Mouse (Mus musculus) frontal cortex, postnatal 36 days (tissue): Measurements from ENCODE around the gene Ccdc42.

ENCODE experiments used
- DNase-seq, 2 experiments: peaks; one replicate each; pipeline ENCODE4 v3.0.0; 2022; ENCODE audit warnings: low spot score in 2 of 2

Ccdc42 gene

DNA sequence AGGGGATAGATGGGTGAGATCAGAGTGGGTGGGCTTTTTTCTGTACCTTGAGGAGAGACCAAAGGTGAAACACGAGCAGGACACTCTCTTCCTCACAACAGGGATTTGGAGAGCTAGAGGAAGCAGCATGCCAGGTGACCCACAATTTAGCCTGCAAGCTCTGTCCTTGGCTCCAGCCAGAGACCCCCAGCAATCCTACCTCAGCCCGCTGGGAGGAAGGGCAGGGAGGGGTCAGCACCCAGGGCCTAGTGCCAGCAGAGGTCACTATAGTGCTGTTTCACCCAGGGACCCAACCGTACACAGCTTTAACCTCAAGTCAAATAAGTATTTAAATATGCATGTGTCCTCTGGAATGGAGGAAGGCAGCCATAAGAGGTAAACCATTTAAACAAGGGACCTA lies 931 bp upstream of the Ccdc42 start:
- no peak for DNase-seq

DNA sequence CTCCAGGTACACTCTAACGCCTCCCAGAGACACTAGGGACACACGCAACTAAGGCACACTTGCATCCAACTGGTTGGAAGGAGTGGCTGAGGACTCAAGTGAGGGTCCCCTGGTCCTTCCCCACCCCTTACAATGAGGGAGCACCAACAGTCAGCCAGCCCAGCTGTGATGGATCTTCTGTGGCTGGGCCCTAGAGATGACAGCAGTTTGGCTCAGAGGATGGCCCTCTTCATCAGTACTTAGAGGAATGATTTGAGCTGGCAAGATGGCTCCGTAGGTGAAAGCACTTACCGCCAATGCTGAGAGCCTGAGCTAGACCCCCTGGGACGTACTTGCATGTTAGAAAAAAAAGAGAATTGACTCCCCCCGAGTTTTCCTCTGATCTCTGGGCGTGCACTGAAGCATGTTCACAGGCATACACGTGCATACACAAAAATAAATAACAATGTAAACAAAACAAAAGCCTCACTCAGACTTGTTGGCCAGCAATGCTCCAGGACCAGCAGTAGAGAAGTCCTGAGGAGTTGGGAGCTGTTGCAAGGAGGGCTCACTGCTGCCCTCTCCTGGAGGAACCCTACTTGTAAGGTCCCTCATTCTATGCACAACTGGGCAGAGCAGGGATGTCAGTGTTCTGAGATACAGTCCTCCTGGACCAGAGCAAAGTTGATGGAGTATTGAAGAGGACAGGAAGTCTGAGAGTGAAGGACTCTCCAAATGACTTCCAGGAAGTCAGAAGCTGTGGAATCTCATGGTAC lies 2.4 kb downstream of the Ccdc42 start:
- DNase-seq, result peak; percentile 77 to 85

DNA sequence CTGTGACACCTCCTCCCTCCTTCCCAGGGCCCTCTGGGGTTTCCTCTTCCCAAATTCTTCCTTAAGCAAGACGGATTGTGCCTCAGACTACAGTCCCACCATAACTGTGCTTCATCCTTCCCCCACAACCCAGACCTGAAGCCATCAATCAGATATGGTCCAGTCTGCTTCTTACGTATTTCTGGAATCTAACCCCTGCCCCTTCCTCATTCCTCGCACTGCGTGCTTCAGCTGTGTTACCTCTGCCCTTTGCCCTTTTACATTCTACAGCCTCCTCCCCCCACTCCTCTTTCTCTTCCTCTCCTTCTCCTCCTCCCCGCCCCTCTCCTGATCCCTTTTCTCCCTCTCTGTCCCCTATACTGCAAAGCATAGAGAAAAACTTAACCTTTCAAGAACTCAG lies 4.9 kb downstream of the Ccdc42 start:
- no peak for DNase-seq

GRCm38 (mm10) chr11:68593247-68593646 lies 6.4 kb downstream of the Ccdc42 start:
- no peak for DNase-seq

- no peak for DNase-seq
These were observed 11.1 kb downstream of the Ccdc42 start for GRCm38 (mm10) chr11:68597912-68598311.

DNA sequence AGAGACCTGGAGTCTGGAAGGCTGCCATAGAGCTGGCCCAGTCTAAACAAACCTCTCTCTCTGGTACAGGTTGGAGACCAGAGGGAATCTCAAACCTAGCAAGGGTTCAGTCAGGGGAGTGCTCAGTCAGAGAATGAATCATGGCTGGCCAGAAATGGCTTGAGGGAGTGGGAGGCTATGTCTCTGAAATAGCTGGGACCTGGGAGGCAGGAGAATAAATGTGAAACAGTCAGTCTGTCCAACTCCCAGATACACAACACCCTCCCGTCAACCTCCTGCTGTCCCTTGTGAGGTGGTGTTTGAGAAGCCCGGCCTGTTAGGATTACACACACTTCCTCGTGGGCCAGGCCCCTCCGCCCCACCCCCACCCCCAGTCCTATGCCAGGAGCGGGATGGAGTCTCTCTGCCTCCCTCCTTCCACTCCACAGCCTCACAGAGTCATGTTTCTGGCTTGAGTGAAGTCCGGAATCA lies 13.8 kb downstream of the Ccdc42 start:
- peak; percentile 32 to 45 for DNase-seq

DNA sequence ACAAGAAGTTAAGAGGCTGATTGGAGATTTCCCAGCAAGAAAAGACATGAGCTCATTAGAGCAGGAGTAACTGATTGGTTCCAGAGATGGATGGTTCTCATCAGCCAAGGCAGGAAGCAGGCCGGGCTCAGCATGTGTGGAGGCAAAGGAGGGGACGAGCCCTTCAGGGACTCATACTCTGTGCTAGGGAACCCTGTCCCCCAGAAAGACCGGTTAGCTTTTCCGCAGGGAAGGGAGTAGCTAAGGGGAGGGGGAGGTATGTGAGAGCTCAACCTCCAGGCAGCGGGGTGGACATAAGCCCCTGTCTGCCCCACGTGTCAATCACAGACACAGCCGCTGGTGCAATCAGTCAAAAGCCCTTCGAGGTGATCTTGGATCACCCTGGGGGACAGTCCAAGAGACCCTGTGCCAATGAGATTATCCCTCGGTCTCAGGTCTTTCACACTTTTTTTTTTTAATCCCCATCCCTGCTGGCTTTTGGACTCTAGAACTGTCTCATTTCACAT lies 14.7 kb downstream of the Ccdc42 start:
- DNase-seq, result no peak

- no peak for DNase-seq
These were observed 15.5 kb downstream of the Ccdc42 start for GRCm38 (mm10) chr11:68602200-68602931.

DNA sequence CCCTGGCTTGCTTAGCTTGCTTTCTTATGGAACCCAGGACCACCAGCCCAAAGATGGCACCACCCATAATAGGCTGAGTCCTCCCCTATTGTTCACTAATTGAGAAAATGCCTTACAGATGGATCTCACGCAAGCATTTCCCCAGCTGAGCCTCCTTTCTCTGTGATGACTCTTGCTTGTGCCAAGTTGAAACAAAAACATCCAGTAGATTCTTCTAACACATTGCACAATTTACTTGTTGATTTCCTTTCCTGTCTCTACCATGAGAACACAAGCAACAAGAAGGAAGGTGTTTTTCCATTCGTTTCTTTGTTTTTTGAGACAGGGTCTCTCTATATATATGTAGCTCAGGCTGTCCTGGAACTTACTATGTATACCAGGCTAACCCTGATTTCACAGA lies 20.2 kb downstream of the Ccdc42 start:
- DNase-seq, result no peak

DNA sequence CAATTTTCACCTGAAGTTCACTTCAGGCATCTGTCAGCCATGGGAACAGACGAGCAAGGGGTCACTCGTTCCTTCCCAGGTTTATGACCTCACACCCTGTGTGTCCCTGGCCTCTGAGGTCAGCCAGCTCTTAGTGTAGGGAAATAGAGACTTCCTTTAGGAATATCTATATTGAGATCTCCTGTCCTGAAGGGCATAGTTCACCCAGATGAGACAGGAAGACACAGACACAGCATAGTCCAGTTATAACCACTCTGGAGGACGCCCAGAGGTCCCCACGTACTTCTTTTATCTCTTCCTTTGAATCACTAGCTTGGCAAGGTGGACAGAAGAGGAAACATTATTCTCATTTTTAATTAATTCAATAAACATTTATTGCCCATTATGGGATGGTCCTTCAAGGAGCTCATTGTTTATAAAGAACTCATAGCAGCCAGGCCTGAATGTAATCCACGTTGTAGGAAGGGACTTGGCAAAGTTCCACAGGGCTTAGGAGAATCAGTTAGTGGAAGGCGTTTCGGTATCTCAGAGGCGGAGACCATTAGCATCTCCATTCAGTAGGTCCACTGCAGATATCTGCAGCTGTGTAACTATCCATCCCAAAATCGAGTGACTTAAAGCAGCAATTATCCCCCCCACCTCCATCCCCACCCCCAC lies 23.2 kb downstream of the Ccdc42 start:
- DNase-seq, result no peak

DNA sequence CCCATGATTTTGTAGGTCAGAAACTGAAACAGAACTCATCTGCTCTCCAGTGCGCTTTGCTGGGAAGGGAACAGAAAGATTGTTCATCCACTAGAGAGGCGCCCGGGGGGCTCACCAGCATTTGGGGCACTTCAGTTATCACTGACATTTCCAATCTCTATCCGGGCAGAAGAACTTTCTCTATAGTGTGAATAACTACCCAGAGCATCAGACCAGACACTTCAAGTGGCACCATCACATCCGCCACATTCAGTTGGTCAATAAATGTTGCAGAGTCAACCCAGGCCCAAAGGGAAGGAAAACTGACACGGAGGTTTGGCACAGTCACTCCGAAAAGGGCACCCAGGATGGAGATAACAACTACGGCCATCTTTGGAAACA lies 23.7 kb downstream of the Ccdc42 start:
- DNase-seq, result no peak

DNA sequence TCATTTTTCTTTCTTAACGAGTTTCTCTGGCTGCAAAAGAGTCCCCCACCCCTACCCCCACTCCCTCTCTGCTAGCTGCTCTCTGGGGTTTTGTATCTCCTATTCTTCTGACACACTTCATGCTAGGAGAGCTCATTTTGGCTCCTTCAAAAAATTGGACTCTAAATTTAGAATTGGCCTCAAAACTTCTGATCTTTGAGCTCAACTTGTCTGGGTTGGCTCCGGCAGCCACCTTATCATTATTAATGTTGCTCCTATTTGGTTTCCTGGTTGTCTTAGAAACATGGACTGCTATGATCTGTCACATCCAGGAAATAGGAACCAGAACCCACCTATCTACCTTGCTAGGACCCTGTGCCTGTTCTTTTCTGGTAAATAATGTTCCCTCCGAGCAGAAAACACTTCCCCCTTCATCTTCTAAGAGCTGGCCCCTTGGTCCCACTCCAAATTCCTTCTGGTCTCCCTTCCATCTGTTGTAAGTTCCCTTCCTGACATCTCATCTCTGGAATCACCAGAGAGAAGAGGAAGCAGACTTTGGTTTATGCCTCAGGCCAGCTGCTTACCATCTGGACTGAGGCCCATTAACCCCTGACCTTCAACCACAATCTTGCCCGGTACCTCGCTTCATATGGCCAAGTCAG lies 26.4 kb downstream of the Ccdc42 start:
- DNase-seq, result no peak

DNA sequence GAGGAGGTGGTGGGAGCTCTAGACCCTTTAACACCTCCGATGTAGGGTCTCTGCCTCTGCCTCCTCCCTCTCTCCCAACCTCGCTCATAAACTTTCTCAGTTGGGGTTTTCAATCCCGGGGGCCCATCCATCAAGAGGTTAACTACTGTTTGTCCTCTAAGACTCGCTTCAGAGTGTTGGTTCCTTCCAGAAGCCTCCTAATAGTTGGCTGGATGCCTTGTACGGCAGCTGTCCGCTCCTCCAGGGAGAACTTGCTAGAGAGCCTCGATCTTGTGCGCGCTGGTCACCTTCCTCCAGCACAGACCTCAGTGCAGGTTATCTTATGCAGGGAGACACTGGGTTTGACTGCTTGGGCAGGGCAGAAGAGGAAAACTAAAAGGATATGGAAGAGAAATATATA lies 35.9 kb downstream of the Ccdc42 start:
- no peak for DNase-seq

- peak; percentile 65 to 77 for DNase-seq
These were observed 36.5 kb downstream of the Ccdc42 start for GRCm38 (mm10) chr11:68623225-68623870.

GRCm38 (mm10) chr11:68623871-68624258 lies 37.0 kb downstream of the Ccdc42 start:
- DNase-seq, result no peak

DNA sequence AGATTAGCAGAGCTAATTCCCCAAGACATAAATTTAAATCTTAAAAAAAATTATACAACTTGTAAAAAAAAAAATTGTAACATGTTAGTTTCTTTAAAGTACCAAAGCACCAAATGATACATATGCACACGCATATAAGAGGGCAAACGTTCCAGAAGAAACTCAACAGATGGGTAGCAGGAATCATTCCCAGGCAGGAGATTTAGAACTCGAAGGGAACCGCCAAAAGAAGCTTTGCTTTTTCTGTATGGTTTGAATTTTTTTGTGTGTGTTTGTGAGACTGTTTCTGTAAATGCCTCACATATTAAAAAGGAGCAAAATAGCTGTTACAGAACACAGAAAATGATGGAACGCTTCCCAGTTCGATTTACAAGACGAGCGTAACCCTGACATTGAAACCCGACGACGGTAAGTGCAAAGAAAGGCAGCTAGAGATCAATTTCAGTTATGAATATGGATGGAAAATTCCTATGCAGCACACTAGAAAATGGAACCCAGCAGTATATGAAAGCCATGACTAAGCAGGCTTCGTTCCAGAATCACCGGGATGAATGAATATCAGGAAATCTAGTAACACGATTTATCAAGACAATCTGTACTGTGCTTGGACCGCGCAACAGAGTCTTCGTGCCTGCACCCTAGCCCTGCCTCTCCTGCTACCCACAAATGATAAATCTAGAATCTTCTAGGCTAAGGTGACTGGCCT lies 44.9 kb downstream of the Ccdc42 start:
- peak in 1 of 2 experiments; percentile 63 for DNase-seq

DNA sequence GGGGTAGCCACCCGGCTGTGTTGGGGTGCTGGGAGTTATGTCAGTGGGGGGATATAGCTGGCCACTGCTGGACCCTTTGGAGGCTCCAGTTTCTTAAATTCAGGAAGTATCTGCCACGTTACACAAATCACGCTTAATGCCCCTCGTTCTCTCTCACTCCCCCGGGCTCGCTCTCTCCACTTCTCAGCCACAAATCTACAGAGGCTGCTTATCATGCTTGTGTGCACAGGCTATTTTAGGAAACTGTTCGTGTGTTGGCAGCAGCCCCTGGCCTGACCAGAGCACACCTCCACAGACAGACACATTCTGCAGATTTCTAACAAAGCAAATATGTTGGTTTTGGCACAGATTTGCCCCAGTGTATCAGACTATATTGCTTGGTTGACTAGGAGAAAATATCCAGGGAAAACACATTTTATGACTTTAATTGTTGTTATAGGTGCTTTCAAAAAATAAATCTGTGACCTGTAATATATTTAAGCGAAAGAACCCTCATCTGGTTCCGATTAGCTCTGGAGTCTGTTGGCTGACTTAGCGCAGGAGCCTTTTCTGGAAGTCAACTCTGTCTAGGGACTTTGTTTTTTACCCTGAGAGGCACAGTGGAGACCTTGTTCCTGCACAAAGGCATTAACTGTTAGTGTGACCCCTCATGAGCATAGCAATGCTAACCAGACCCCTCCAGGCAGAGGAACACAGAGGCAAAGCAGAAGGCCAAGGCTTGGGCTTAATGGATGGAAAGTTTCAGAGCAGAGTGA lies 51.2 kb downstream of the Ccdc42 start:
- DNase-seq, result no peak

GRCm38 (mm10) chr11:68641361-68641760 lies 54.5 kb downstream of the Ccdc42 start:
- no peak for DNase-seq

DNA sequence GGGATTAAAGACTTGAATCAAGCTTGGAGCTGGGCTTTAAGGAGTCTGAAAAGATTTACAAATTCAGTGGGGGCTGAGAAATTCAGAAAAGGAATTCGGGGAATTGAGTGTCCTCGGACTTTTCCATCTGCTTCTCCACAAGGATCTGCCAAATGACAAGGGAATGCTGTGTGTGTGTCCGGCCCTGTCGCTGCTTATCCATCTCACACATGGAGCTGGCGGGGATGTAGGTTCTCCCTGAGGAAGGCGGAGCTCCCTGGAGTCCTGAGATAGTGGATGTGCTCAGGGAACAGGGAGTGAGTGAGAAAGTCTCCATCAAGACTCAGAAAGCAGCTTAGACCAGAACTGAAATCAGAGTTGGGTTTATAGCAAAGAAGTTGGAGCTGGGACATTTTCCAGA lies 58.0 kb downstream of the Ccdc42 start:
- no peak for DNase-seq
